Mouse (Mus musculus) embryonic facial prominence, embryonic 15.5 days (tissue): Measurements from ENCODE around the gene Irf2bpl. TPM values are rescaled to one million over a fixed set of nuclear protein-coding genes. Genes with fewer than 3 reads are reported as not detected.

Experiments used
- ATAC-seq: fragments of 200-750 bp; cut with Nextera tagmentation; 2 replicates; pipeline ENCODE4 v1.8.0; 2017; ENCODE audit warnings: low read depth, moderate TSS enrichment; ENCODE audit not compliant: insufficient number of reproducible peaks, low FRiP score, low TSS enrichment
- H3K27ac ChIP-seq: fragments of 300-500 bp; sonication (generic); replicated peaks from 2 replicates; pipeline ENCODE4 v1.5.1; 2015; ENCODE audit warnings: mild to moderate bottlenecking, inconsistent platforms
- H3K27me3 ChIP-seq: fragments of 300-500 bp; sonication (generic); 2 replicates; pipeline ENCODE4 v1.6.1; 2015; ENCODE audit warnings: inconsistent platforms
- H3K36me3 ChIP-seq: fragments of 300-500 bp; sonication (generic); 2 replicates; pipeline ENCODE4 v1.6.1; 2015; ENCODE audit warnings: mild to moderate bottlenecking, inconsistent platforms
- H3K4me1 ChIP-seq: fragments of 300-500 bp; sonication (generic); 2 replicates; pipeline ENCODE4 v1.6.1; 2015; ENCODE audit warnings: inconsistent platforms
- H3K4me2 ChIP-seq: fragments of 300-500 bp; sonication (generic); replicated peaks from 2 replicates; pipeline ENCODE4 v1.6.1; 2015; ENCODE audit warnings: mild to moderate bottlenecking, inconsistent platforms
- H3K4me3 ChIP-seq: fragments of 300-500 bp; sonication (generic); replicated peaks from 2 replicates; pipeline ENCODE4 v1.5.1; 2015; ENCODE audit warnings: mild to moderate bottlenecking, inconsistent platforms
- H3K9ac ChIP-seq: fragments of 300-500 bp; sonication (generic); 2 replicates; pipeline ENCODE4 v1.6.1; 2015; ENCODE audit warnings: inconsistent platforms
- H3K9me3 ChIP-seq: fragments of 300-500 bp; sonication (generic); replicated peaks from 2 replicates; pipeline ENCODE4 v1.6.1; 2016; ENCODE audit warnings: inconsistent platforms
- WGBS: fragments of 180-500 bp; shearing (Covaris S2); methylation state at CpG from one replicate; pipeline ENCODE4 v1.1.7; 2015; 5-methylcytosine and 5-hydroxymethylcytosine counted together
- polyA plus RNA-seq: library from polyadenylated mRNA; unstranded; fragments of >200 nt; fragmentation: Nextera tagmentation; extraction: Ambion mirVana; gene quantifications from 2 replicates; pipeline ENCODE4 v1.2.1, GENCODE M21; 2015

Irf2bpl gene
- polyA plus RNA-seq: 45.2 and 50.6 TPM in 2 replicates

- Histone ChIP-seq H3K4me3 (peak within 1 kb of the TSS; percentile 64), H3K4me2 (peak within 1 kb of the TSS; percentile 86), H3K36me3 (no peaks in the 10 kb centered on the region), H3K27ac (peak within 1 kb of the TSS; percentile 100), H3K9me3 (no peaks in the 10 kb centered on the region), H3K9ac (peak within 1 kb of the TSS; percentile 79), H3K27me3 (no peaks in the 10 kb centered on the region), H3K4me1 (peaks cover 66% of the 10 kb centered on the region)
- ATAC-seq: peak; percentile 90
- under 1% methylated on average over 74 of the region's 82 CpGs for WGBS
These were observed at the start of gene Irf2bpl for GRCm38 (mm10) chr12:86884197-86885058. Gene Irf2bpl (minus strand): TSS chr12:86884798.

- Histone ChIP-seq H3K27ac (no peak overlapping the region), H3K36me3 (no peaks in the 10 kb centered on the region), H3K9ac (no peak overlapping the region), H3K27me3 (no peaks in the 10 kb centered on the region), H3K4me1 (peaks cover 11% of the 10 kb centered on the region; the same call in 1 of the 2 replicates), H3K9me3 (no peaks in the 10 kb centered on the region), H3K4me2 (no peak overlapping the region), H3K4me3 (no peak overlapping the region)
- ATAC-seq: no peak
- 32% methylated on average over 6 of the region's 6 CpGs for WGBS
These were observed 48.0 kb upstream of the Irf2bpl start for GRCm38 (mm10) chr12:86932575-86932952.

- no peak overlapping the region for H3K27ac ChIP-seq
- H3K4me1 ChIP-seq: peaks cover 7% of the 10 kb centered on the region; the same call in 1 of the 2 replicates
- ATAC-seq: no peak
- no peak overlapping the region for H3K4me2 ChIP-seq
- no peaks in the 10 kb centered on the region for H3K9me3 ChIP-seq
- H3K36me3 ChIP-seq: no peaks in the 10 kb centered on the region
- H3K27me3 ChIP-seq: no peaks in the 10 kb centered on the region
- 15% methylated on average over 7 of the region's 7 CpGs for WGBS
- H3K9ac ChIP-seq: no peak overlapping the region
- H3K4me3 ChIP-seq: no peak overlapping the region
These were observed 47.4 kb upstream of the Irf2bpl start for GRCm38 (mm10) chr12:86931919-86932574.

- H3K4me3 ChIP-seq: no peak overlapping the region
- H3K27me3 ChIP-seq: no peaks in the 10 kb centered on the region
- WGBS: 75% methylated on average over 6 of the region's 6 CpGs
- 0 out of 2 replicates have a peak, but pooled peaks cover 3% of the 10 kb centered on the region for H3K4me1 ChIP-seq
- no peak overlapping the region for H3K9ac ChIP-seq
- no peaks in the 10 kb centered on the region for H3K9me3 ChIP-seq
- H3K4me2 ChIP-seq: no peak overlapping the region
- no peak for ATAC-seq
- no peaks in the 10 kb centered on the region for H3K36me3 ChIP-seq
- H3K27ac ChIP-seq: no peak overlapping the region
These were observed 46.5 kb upstream of the Irf2bpl start for GRCm38 (mm10) chr12:86930934-86931729.

- H3K4me2 ChIP-seq: no peak overlapping the region
- peaks cover 10% of the 10 kb centered on the region; the same call in 1 of the 2 replicates for H3K4me1 ChIP-seq
- peak; percentile 72 for ATAC-seq
- no peak overlapping the region for H3K9ac ChIP-seq
- WGBS: 5% methylated on average over 5 of the region's 5 CpGs
- H3K27ac ChIP-seq: no peak overlapping the region
- no peaks in the 10 kb centered on the region for H3K36me3 ChIP-seq
- no peaks in the 10 kb centered on the region for H3K9me3 ChIP-seq
- H3K4me3 ChIP-seq: no peak overlapping the region
- no peaks in the 10 kb centered on the region for H3K27me3 ChIP-seq
These were observed 39.2 kb upstream of the Irf2bpl start for GRCm38 (mm10) chr12:86923837-86924236.

- Histone ChIP-seq H3K4me1 (peaks cover 20% of the 10 kb centered on the region; the same call in 1 of the 2 replicates), H3K27ac (no peak overlapping the region), H3K27me3 (no peaks in the 10 kb centered on the region), H3K9me3 (no peaks in the 10 kb centered on the region), H3K4me2 (no peak overlapping the region), H3K4me3 (no peak overlapping the region), H3K9ac (no peak overlapping the region), H3K36me3 (no peaks in the 10 kb centered on the region)
- 72% methylated on average over 17 of the region's 17 CpGs for WGBS
- ATAC-seq: no peak
These were observed 34.6 kb upstream of the Irf2bpl start for GRCm38 (mm10) chr12:86918983-86919722.

- Histone ChIP-seq H3K4me3 (no peak overlapping the region), H3K27ac (no peak overlapping the region), H3K9ac (no peak overlapping the region), H3K4me1 (peaks cover 16% of the 10 kb centered on the region; the same call in 1 of the 2 replicates), H3K9me3 (no peaks in the 10 kb centered on the region), H3K36me3 (no peaks in the 10 kb centered on the region), H3K4me2 (no peak overlapping the region), H3K27me3 (no peaks in the 10 kb centered on the region)
- 36% methylated on average over 11 of the region's 11 CpGs for WGBS
- no peak for ATAC-seq
These were observed 33.9 kb upstream of the Irf2bpl start for GRCm38 (mm10) chr12:86918361-86918967.

GRCm38 (mm10) chr12:86916796-86917573 is 32.4 kb upstream of the Irf2bpl start:
- no peak overlapping the region for H3K4me3 ChIP-seq
- H3K36me3 ChIP-seq: no peaks in the 10 kb centered on the region
- no peak overlapping the region for H3K27ac ChIP-seq
- no peaks in the 10 kb centered on the region for H3K9me3 ChIP-seq
- H3K4me1 ChIP-seq: peaks cover 25% of the 10 kb centered on the region
- ATAC-seq: no peak
- no peak overlapping the region for H3K4me2 ChIP-seq
- H3K27me3 ChIP-seq: no peaks in the 10 kb centered on the region
- no peak overlapping the region for H3K9ac ChIP-seq
- WGBS: 80% methylated on average over 7 of the region's 7 CpGs

GRCm38 (mm10) chr12:86915617-86916016 is 31.0 kb upstream of the Irf2bpl start:
- ATAC-seq: no peak
- 78% methylated on average over 7 of the region's 7 CpGs for WGBS
- peaks cover 34% of the 10 kb centered on the region for H3K4me1 ChIP-seq

More at GRCm38 (mm10) chr12:86915617-86916016, 31.0 kb upstream of the Irf2bpl start:
- H3K4me2 ChIP-seq: no peak overlapping the region
- H3K9me3 ChIP-seq: no peaks in the 10 kb centered on the region
- no peaks in the 10 kb centered on the region for H3K36me3 ChIP-seq
- no peak overlapping the region for H3K9ac ChIP-seq
- no peak overlapping the region for H3K27ac ChIP-seq
- H3K27me3 ChIP-seq: no peaks in the 10 kb centered on the region
- no peak overlapping the region for H3K4me3 ChIP-seq
